Mouse (Mus musculus) Muller cell, postnatal 12 days (primary cell): Measurements from ENCODE around the gene Pmfbp1.
"Not testable (repeated sequence)": the region's sequence is repeated elsewhere in the genome, so short reads cannot be mapped to it uniquely, and the experiment has no call there.

Experiments used
- DNase-seq: peaks from one replicate; pipeline ENCODE4 v3.0.0-alpha.2; 2015; ENCODE audit errors: inconsistent ontology term

The Pmfbp1 gene

GRCm38 (mm10) chr8:109493727-109494126, at the start of gene Pmfbp1:
Gene Pmfbp1 (plus strand): TSS chr8:109494027.
- DNase-seq, result no peak

- not testable (repeated sequence) for DNase-seq
Measured at GRCm38 (mm10) chr8:109446896-109447295, 46.9 kb upstream of the Pmfbp1 start.

GRCm38 (mm10) chr8:109451000-109451399, 42.8 kb upstream of the Pmfbp1 start:
- DNase-seq, result no peak

- DNase-seq, result no peak
Measured at GRCm38 (mm10) chr8:109455113-109455512, 38.7 kb upstream of the Pmfbp1 start.

- no peak for DNase-seq
Measured at GRCm38 (mm10) chr8:109457387-109457786, 36.4 kb upstream of the Pmfbp1 start.

- no peak for DNase-seq
Measured at GRCm38 (mm10) chr8:109458580-109458979, 35.2 kb upstream of the Pmfbp1 start.

- no peak for DNase-seq
Measured at GRCm38 (mm10) chr8:109463075-109463474, 30.8 kb upstream of the Pmfbp1 start.

- no peak for DNase-seq
Measured at GRCm38 (mm10) chr8:109463677-109464313, 30.0 kb upstream of the Pmfbp1 start.

- DNase-seq, result peak; percentile 7
Measured at GRCm38 (mm10) chr8:109464451-109464891, 29.4 kb upstream of the Pmfbp1 start.

GRCm38 (mm10) chr8:109465056-109465455, 28.8 kb upstream of the Pmfbp1 start:
- DNase-seq, result no peak

GRCm38 (mm10) chr8:109465761-109466160, 28.1 kb upstream of the Pmfbp1 start:
- no peak for DNase-seq

GRCm38 (mm10) chr8:109467516-109467915, 26.3 kb upstream of the Pmfbp1 start:
- no peak for DNase-seq

GRCm38 (mm10) chr8:109468112-109468511, 25.7 kb upstream of the Pmfbp1 start:
- DNase-seq, result no peak

- DNase-seq, result no peak
Measured at GRCm38 (mm10) chr8:109471876-109472275, 22.0 kb upstream of the Pmfbp1 start.

GRCm38 (mm10) chr8:109472400-109472799, 21.4 kb upstream of the Pmfbp1 start:
- DNase-seq, result no peak

GRCm38 (mm10) chr8:109474442-109475121, 19.2 kb upstream of the Pmfbp1 start:
- DNase-seq, result no peak

GRCm38 (mm10) chr8:109475436-109475835, 18.4 kb upstream of the Pmfbp1 start:
- no peak for DNase-seq

- DNase-seq, result no peak
Measured at GRCm38 (mm10) chr8:109478586-109478985, 15.2 kb upstream of the Pmfbp1 start.

GRCm38 (mm10) chr8:109484741-109485140, 9.1 kb upstream of the Pmfbp1 start:
- DNase-seq, result no peak

- no peak for DNase-seq
Measured at GRCm38 (mm10) chr8:109485530-109485929, 8.3 kb upstream of the Pmfbp1 start.

GRCm38 (mm10) chr8:109492785-109493184, 1.0 kb upstream of the Pmfbp1 start:
- DNase-seq, result peak; percentile 21

- DNase-seq, result no peak
Measured at GRCm38 (mm10) chr8:109494601-109495000, 774 bp downstream of the Pmfbp1 start.

GRCm38 (mm10) chr8:109497431-109497830, 3.6 kb downstream of the Pmfbp1 start:
- peak; percentile 19 for DNase-seq
